Mouse (Mus musculus) megakaryocyte progenitor cell, adult 5-6 weeks (primary cell): ENCODE data around the gene Unc5cl. TPM values are rescaled to one million over a fixed set of nuclear protein-coding genes. Genes with fewer than 3 reads are reported as not detected.

ENCODE experiments used
- ATAC-seq: replicated peaks from 2 replicates; pipeline ENCODE4 v1.8.0; 2016; ENCODE audit warnings: mild to moderate bottlenecking, moderate TSS enrichment, inconsistent platforms; ENCODE audit not compliant: poor library complexity
- total RNA-seq, 2 experiments: library from RNA; stranded (forward) in 1 of 2; stranded (reverse) in 1 of 2; fragments of 157-497, 149-512 nt in 1 of 2; fragments of 200-1000 nt in 1 of 2; gene quantifications; 2 replicates each; pipeline versions ENCODE4 v1.2.3 to v1.2.4; 2015 to 2017

Unc5cl gene
- total RNA-seq, 2 experiments from 2014 or later: 0.42 to 0.79 TPM

DNA sequence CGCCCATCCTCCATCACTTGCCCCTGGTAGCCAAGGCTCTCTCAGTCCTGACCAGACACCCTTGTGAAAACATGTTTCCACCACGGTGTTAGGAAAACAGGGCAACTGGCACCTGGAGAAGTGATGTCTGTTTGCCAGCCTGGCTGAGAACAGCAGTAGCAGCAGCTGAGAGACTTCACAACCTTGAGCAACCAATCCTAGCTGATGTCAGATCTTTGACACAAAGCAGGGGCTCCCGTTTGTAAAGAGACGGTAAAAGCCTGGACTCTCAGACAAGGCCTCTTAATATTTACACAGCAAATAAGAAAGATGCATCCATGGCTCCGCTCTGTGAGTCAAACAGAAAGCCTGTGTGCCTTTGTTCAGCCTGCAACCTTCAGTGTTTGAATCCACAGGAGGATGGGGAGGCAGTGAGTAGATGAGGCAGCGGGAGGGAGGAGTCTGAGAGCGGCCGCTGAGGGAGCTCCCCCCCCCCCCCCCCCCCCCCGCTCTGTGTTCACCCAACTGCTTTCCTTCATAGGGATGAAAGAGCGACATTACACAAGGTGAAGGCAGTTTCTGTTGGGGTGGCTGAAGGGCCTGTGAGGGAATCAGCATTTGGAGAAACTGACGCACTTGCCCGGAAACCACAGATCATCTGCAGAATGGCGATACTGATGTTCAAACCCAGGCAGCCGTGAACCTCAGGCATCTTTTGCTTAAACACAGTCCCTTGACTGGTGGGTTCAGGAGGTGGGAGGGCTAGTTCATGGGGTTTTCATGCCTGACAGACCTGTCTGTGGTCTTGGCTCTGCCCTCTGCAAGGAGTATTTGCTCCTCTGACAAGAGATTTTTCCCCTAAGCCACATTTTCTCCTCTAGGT, 79.4 kb downstream of the Unc5cl start:
- peak; percentile 89 for ATAC-seq

DNA sequence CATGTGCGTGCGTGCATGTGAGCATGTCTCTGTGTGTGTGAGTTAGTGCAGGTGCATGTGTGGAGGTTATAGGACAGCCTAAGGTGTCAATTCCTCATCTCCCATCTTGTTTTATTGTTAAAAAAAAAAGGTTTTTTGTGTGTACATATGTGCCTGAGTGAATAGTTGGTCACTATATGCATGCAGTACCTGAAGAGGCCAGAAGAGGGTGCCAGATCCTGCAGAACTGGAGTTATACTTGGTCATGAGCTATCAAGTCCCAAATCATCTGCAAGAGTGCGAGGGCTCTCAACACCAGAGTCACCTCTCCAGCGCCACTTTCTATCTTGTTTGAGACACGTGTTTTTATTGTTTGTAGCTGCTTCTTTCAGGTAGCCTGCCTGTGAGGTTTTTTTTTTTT, 83.6 kb downstream of the Unc5cl start:
- peak; percentile 57 for ATAC-seq

DNA sequence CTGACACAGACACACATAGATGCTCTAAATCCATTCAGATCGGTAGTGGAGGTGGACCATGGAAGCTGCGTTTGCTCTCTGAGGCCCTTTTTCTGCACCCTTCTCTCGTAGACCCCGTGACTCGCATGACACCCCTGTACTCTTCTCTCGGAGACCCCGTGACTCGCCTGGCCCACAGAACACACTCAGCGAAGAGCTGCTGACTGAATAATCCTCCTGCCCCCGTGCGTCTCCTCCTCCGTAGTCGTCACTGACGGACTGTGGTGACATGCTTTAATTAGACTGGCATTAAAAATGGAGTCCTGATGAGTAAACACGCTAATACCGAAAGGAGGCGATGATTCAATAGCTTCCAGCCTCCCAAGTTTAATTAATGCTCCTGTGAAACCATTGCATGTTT, 84.6 kb downstream of the Unc5cl start:
- ATAC-seq: no peak

DNA sequence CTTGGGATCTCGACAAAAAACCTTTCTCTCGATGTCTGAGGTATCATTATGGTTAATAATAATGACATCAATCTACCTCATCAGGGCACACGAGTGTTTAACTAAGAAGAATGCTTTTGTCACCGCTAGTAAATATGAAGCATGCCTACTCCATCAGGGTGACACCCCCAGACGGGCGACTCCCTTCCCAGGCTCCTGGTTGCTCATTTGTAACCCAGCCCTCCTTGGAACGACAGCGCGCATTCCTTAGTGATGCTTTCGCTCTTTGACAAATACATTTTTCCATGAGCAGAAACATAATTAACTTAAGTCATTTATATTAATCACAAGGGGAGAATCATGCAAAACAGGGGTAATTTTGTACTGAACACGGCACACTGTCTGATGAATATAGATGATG, 88.0 kb downstream of the Unc5cl start:
- no peak for ATAC-seq

DNA sequence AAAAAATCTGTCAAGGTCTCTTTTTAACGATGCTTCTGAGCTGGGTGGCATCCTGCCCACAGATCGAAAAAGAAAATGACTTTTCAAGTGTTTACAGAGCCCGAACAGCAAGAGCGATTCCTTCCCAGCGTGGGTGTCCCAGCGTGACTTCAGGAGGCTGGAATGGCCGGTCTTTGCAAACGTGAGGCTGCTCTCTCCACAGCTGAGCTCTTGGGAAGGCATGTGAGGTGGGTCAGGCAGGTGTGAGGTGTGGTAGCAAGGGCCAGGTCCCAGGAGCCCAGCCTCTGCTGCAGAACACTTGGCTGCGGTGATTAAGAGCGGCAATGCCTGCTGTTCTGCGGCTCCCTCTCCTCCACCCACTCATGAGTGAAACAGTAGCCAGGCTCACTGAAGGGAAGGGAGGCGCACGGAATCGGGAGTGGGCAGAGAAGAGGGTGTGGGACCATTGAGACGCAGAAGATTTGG, 88.6 kb downstream of the Unc5cl start:
- no peak for ATAC-seq

DNA sequence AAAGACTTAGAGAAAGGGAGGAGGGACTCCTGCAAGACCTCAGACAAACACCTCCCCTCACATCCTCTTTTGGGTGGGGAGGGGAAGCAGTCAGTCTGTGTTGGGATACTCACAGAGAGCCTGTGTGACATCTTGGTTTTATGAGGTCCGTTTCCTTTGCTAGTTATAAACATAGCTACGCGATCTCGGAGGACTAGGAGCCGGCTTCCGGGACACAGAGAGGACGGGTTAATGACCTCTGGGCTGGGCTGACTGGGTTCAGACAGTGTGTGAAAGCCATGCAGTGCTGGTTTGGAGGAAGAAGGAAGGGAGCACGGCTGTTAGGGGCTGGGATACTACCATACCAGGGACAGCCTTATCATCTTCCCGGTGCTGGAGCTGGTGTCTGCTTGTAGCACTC, 90.0 kb downstream of the Unc5cl start:
- no peak for ATAC-seq

DNA sequence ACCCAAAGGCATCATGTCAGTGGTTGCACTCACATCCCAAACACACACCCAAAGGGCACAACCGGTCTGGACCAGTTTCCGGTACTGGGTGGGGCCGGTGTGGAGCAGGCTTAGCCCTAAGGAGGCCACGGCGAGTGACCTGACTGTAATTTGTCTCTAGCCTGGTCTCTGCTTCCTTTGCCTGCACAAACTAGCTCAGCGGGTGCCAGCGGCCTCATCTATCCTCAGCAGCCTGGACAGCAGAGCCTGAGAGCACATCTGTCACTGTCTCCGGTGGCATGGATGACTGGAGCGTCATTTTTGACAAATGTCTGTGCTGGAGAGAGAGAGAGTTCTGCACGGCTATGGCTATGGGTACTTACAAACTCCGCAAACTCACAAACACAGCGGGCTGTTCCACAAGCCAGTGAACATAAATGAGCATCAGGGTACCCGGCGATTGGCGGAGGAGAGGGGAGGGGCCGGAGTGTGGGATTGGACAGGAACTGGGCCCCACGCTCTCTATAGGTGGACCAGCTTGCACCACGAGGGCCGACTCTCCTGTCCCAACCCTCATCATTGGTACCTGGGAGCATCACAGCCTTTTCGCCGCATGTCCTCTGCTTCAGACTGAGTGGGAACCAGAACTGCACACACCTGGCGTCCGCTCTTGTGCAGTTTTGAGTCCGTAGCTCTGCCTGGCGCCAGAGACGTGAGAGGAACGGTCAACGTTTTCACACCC, 90.7 kb downstream of the Unc5cl start:
- no peak for ATAC-seq

DNA sequence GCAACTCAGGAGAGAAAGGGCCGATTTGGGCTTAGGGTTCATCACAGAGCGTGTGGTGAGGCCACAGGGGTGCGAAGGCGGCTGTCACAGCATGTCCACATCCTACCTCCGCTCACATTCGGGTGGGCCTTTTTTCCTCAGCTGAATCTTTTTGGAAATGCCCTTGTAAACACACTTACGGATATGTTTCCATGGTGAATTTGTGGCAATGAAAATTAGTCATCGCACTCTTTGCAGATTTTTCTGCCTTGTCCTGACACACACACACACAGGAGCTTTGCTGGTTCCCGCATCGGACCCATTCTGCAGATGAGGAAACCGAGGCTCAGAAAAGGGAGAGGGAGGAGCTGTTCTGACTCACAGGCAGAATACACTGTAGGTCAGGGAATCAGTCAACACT, 91.3 kb downstream of the Unc5cl start:
- ATAC-seq: no peak

DNA sequence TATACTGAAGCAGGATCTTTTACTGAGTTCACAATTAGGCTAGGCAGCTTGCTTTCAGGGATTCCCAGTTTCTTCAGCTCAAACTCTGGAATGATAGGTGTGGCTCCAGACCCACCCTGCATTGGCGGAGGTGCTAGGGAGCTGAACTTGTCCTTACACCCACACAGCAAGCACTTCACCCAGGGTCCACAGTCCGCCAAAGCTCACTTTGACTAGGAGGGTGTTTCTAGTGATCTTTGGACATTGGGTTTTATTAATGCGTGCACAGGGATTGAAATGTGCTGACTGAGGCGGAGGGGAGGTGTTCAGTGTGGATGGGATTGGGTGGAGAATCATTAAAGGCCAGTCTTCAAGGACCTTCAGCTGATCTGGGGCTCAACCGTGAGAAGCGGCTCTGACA, 93.0 kb downstream of the Unc5cl start:
- ATAC-seq: no peak

DNA sequence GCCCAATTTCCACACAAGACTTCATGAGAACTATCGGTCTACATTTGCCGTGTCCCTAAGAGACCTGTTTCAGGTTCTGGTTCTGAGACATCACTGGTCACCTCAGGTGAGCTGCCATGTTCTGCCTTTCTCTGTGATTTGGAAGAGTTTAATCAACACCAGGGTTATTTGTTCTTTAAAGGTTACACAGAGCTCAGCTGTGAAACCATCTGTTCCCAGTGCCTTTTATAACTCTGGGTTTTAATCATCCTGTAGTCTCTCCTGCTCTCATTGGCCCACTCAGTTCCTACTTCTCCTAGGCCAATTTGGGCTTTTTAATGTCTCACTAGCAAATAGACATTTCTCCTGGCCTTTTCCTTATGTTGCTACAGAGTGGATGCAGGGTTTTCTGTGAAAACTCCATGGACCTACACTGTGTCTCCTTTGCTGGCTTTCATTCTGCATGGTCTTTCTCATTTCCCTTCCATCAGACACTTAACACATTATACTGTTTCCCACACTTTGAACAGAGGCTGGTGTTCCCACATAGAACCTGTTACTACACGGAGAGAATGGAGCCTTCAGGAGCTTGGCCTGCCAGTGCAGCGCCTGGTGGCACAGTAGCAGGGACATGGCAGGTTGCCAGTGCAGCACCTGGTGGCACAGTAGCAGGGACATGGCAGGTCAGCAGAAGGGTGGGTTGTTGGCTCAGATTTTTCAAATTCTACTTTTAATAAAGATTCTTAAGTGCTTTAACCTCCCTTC, 97.3 kb downstream of the Unc5cl start:
- ATAC-seq: no peak

DNA sequence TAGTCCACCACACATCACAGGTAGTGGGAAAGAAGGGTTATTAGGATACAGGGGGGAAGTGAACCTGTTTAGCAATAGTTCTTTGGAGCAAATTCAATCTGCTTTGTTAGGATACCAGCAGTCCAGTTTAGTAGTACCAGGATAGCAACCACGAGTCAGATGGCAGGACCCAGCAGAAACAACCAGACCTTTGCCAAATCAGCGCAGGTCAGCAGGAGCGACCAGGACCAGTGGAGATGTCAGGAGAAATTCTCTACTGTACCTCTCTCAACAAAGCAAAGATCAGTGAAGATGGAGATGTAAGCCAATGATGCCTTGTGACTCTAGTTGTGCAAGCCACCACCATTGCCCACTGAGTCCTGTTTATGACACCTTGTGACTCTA, 97.8 kb downstream of the Unc5cl start:
- no peak for ATAC-seq

DNA sequence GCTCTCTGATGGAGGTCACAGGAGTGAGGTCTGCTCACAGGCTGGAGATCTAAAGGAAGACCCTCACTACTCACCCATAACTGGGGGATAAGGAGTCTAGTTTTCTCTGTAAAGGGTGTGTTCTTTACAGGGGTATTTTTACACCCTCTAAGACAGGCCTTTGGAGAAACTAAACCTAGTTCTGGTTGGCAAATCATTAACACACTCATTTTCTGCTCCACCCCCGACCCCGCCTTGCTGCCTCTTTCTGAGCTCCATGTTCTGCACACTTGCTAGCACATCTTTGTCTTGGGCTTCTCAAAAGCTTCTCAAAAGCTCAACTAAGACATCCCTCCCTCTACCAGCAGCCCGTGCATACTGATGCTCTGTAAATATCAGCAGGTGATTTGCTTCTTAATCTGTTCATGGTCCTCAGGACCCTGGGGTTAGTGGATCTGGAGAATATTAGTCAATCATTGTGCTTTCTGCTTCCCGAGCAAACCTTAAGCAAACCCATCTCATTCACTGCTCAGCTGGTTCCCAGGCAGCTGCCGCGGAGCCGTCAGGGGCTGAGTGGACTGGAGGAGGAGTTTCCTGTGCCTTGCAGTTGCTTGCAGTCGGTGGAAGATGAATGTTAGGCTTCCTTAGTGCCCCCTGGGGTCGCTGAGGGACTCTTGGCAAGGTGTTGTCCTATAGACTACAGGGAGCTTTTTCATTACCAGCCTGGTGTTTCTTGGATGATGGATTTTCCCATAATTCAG, 101.7 kb downstream of the Unc5cl start:
- no peak for ATAC-seq

DNA sequence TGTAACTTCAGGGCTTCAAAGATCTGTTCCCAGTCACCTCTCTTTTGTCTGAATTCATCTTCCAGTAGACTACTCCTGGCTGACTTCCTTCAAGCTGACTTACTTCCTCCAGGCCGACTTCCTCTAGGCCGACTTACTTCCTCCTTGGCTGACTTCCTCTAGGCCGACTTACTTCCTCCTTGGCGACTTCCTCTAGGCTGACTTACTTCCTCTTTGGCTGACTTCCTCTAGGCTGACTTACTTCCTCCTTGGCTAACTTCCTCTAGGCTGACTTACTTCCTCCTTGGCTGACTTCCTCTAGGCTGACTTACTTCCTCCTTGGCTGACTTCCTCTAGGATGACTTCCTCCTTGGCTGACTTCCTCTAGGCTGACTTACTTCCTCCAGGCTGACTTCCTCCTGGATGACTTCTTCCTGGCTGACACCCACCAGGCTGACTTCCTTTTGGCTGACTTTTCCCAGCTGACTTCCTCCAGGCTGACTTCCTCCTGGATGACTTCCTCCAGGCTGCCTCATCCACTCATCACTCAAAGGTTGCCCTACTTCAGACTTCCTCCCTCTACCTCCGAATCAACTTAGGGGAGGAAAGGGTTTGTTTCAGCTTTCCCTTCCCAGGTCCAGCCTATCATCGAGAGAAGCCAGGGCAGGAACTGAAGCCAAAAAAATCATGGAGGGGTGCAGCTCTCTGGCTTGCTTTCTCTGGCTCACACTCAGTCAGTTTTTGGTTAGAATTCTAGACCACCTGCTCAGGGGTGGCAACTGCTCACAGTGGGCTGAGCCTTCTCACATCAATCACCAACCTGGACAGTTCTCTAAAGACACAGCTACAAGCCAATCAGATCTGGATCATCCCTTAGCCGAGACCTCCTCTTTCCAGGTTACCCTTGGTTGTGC, 103.4 kb downstream of the Unc5cl start:
- ATAC-seq: peak; percentile 82

DNA sequence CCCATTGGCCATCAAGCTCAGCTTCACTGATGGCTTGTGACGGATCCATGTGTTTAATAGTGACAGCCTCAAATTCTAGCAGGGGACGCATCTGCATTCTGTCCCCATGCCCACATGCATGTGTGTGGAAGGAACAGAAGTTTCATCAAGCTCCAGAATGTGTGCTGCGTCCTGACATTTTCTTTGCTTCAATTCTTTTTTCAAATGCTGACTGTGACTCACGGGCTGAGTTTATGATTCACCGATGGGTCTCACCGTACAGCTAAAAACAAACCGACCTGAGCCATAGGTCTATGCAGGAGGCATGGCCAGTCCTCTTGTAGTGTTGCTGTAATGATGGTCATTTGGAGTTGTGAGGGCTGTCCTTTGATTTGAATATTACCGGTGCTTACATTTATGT, 110.2 kb downstream of the Unc5cl start:
- no peak for ATAC-seq

DNA sequence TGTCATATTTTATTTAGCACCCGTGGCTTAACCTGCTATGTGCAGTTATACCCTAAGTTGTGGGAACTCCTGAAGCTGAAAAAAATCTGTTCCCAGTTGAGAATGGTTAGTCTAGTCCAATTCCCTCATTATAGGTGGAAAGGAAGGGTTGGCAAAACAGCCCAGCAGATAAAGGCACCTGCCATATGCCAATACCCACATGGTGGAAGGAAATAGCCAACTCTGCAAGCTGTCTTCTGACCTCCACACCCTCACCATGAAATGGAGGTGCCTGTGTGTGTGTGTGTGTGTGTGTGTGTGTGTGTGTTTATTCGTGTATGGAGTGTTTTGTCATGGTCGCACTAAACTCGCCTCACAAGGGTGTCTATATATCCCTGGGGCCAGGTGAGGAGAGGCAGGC, 115.0 kb downstream of the Unc5cl start:
- ATAC-seq: no peak

DNA sequence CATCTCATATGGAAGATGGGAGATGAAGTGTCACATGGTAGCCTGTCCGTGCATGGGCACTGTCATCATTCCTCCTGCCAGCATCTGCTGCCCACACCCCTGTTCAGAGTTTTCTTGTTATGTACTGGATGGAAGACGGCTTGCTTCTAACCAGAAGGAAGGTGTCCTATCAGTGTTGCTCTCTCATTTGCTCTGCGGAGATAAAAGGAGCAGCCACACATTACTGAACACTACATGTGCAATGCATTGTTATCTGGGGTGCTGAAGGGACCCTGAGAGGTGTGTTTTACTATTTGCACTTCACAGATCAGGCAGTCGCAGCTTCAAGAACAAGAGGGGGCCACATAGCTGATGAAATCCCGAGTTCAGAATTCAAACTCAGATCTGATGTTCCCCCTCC, 126.5 kb downstream of the Unc5cl start:
- no peak for ATAC-seq

DNA sequence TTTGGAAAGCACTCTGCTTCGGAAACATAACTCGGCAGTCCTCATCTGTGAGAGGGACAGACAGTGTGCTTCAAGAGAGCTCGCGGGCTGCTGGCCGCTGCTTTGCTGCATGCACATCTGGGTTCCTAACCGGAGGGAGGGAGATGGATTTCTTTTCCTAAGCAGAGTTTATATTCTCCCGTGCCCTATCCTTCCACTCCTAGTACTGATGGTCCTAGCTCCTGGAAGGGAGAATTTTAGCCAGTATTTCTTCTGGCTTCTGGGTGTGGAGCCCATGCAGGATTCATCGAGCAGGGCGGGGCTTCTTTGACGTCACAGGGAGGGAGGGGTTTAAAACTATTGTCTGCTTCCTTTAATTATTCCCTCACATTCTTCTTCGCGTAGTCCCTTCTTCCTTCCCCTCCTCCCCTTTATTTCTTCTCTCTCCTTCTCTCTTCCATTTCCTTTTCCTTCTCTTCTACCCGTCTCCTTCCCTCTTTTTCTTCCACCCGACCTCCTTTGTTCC, 127.8 kb downstream of the Unc5cl start:
- ATAC-seq: no peak

DNA sequence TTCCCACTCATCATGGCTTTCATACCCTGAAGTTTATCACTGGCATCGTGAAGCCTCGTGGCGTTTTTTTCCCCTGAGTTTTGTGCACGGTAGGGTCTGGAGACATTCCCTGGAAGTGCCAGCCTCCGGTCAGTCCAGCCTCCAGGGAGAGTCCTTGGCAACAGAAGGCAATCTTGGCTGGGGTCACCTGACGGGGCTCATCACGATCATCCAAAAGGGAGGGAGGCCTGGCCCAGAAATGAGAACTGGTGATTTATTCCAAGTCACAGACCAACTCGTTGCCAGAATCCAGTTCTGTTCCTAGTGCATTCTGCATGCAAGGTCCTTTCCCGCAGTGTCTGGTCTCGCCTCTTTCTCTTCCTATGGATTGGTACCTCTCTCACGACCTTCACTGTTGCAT, 128.7 kb downstream of the Unc5cl start:
- ATAC-seq: no peak

DNA sequence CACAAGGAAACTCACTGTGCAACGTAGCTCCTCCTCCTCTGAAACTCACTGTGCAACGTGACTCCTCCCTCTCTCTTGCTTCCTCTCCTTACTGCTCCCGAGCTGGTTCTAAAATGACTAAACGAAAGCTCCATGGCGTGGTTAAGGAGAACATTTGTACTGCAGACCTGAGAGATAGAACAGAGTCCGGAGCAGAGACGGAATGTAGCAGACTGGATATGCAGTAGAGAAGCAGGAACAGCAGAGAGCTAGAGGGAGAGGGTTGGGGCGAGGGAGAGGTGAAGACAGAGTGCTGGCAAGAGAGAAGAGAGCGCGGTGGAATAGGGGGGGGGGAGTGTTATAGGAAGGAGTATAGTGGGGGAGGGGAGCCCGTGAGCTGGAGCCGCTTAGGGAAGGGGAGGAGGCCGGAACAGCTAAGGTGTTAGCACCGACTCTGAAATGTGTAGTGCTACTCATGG, 131.2 kb downstream of the Unc5cl start:
- ATAC-seq: peak; percentile 93

DNA sequence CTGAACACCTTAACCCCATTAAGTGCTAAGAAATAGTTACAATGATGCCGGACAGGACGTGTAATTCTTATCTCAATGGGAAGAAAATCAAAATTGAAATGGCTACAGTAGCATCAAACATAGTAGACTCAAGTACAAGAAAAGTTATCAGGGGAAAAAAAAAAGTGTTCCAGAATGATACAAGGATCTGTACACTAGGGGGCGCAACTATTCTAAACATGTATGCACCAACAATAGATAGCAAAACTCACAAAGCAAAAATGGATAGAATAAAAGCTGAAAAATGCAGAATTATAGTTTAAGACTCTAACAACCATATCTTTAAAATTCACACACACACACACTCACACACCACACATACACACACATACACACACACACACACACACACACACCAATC, 134.0 kb downstream of the Unc5cl start:
- no peak for ATAC-seq
